Mouse (Mus musculus) hindbrain, embryonic 13.5 days (tissue): ENCODE results near the gene Ptpa. TPM values are rescaled to one million over a fixed set of nuclear protein-coding genes. Genes with fewer than 3 reads are reported as not detected.

Experiments used
- ATAC-seq: fragments of 200-750 bp; cut with Nextera tagmentation; 2 replicates; pipeline ENCODE4 v1.8.0; 2017; ENCODE audit warnings: moderate TSS enrichment; ENCODE audit not compliant: low FRiP score
- H3K27ac ChIP-seq: fragments of 300-500 bp; sonication (generic); 2 replicates; pipeline ENCODE4 v1.5.1; 2015; ENCODE audit warnings: inconsistent platforms, mild to moderate bottlenecking, moderate library complexity
- H3K27me3 ChIP-seq: fragments of 300-500 bp; sonication (generic); 2 replicates; pipeline ENCODE4 v1.6.1; 2015; ENCODE audit warnings: mild to moderate bottlenecking, inconsistent platforms
- H3K36me3 ChIP-seq: fragments of 300-500 bp; sonication (generic); 2 replicates; pipeline ENCODE4 v1.6.1; 2015; ENCODE audit warnings: mild to moderate bottlenecking, inconsistent platforms
- H3K4me1 ChIP-seq: fragments of 300-500 bp; sonication (generic); replicated peaks from 2 replicates; pipeline ENCODE4 v1.6.1; 2015; ENCODE audit warnings: inconsistent platforms
- H3K4me2 ChIP-seq: fragments of 300-500 bp; sonication (generic); 2 replicates; pipeline ENCODE4 v1.6.1; 2015; ENCODE audit warnings: inconsistent platforms, mild to moderate bottlenecking, moderate library complexity
- H3K4me3 ChIP-seq: fragments of 300-500 bp; sonication (generic); 2 replicates; pipeline ENCODE4 v1.5.1; 2015; ENCODE audit warnings: mild to moderate bottlenecking, inconsistent platforms
- H3K9ac ChIP-seq: fragments of 300-500 bp; sonication (generic); 2 replicates; pipeline ENCODE4 v1.6.1; 2015; ENCODE audit warnings: mild to moderate bottlenecking, inconsistent platforms
- H3K9me3 ChIP-seq: fragments of 300-500 bp; sonication (generic); 2 replicates; pipeline ENCODE4 v1.6.1; 2016; ENCODE audit warnings: inconsistent platforms
- WGBS: fragments of 180-500 bp; shearing (Covaris S2); methylation state at CpG from one replicate; pipeline ENCODE4 v1.1.7; 2015; 5-methylcytosine and 5-hydroxymethylcytosine counted together
- polyA plus RNA-seq: library from polyadenylated mRNA; unstranded; fragments of >200 nt; fragmentation: Nextera tagmentation; extraction: Ambion mirVana; gene quantifications from 2 replicates; pipeline ENCODE4 v1.2.1, GENCODE M21; 2015

The Ptpa gene
- polyA plus RNA-seq, 1 experiment from 2014 or later = 129 TPM

- H3K4me3 ChIP-seq = peak overlapping the region; percentile 97
- under 1% methylated on average over 47 of the region's 51 CpGs for WGBS
- H3K9me3 ChIP-seq = no peaks in the 10 kb centered on the region
- ATAC-seq = no peak
- peak overlapping the region; percentile 94 for H3K27ac ChIP-seq
- H3K27me3 ChIP-seq = peaks cover 10% of the 10 kb centered on the region; the same call in 1 of the 2 replicates
- no peaks in the 10 kb centered on the region for H3K36me3 ChIP-seq
- peak overlapping the region; percentile 99 for H3K9ac ChIP-seq
- H3K4me1 ChIP-seq = peaks cover 52% of the 10 kb centered on the region
- H3K4me2 ChIP-seq = peak overlapping the region; percentile 97
Observed at GRCm38 (mm10) chr2:30471795-30472720, 56.2 kb downstream of the Ptpa start.

- Histone ChIP-seq H3K27me3 (0 out of 2 replicates have a peak, but pooled peaks cover 8% of the 10 kb centered on the region), H3K27ac (peak overlapping the region; percentile 94), H3K4me3 (peak overlapping the region; percentile 97), H3K9ac (peak overlapping the region; percentile 99), H3K4me1 (peaks cover 44% of the 10 kb centered on the region), H3K9me3 (no peaks in the 10 kb centered on the region), H3K36me3 (no peaks in the 10 kb centered on the region), H3K4me2 (peak overlapping the region; percentile 97)
- under 1% methylated on average over 57 of the region's 60 CpGs for WGBS
- ATAC-seq = no peak
Observed at GRCm38 (mm10) chr2:30472731-30473351, 57.0 kb downstream of the Ptpa start.

GRCm38 (mm10) chr2:30473431-30474031 lies 57.7 kb downstream of the Ptpa start:
- Histone ChIP-seq H3K36me3 (no peaks in the 10 kb centered on the region), H3K27ac (peak overlapping the region; percentile 94), H3K27me3 (0 out of 2 replicates have a peak, but pooled peaks cover 8% of the 10 kb centered on the region), H3K9ac (peak overlapping the region; percentile 99), H3K4me1 (peaks cover 37% of the 10 kb centered on the region), H3K4me2 (peak overlapping the region; percentile 97), H3K4me3 (peak overlapping the region; percentile 97), H3K9me3 (no peaks in the 10 kb centered on the region)
- under 1% methylated on average over 64 of the region's 80 CpGs for whole genome bisulfite sequencing
- ATAC-seq = peak; percentile 55

- Histone ChIP-seq H3K9me3 (no peaks in the 10 kb centered on the region), H3K4me1 (peaks cover 32% of the 10 kb centered on the region), H3K9ac (peak within 1 kb of the TSS; percentile 99), H3K27me3 (0 out of 2 replicates have a peak, but pooled peaks cover 8% of the 10 kb centered on the region), H3K4me3 (peak within 1 kb of the TSS; percentile 97), H3K27ac (peak within 1 kb of the TSS; percentile 94), H3K36me3 (no peaks in the 10 kb centered on the region), H3K4me2 (peak within 1 kb of the TSS; percentile 97)
- under 1% methylated on average over 37 of the region's 37 CpGs for WGBS
- peak; percentile 91 for ATAC-seq
Observed at GRCm38 (mm10) chr2:30474039-30474438, 58.2 kb downstream of the Ptpa start, which contains the start of gene Ier5l. TSS of gene Ier5l (minus strand) at chr2:30474219.

- no peaks in the 10 kb centered on the region for H3K9me3 ChIP-seq
- H3K4me2 ChIP-seq = peak overlapping the region; percentile 97
- peaks cover 29% of the 10 kb centered on the region for H3K4me1 ChIP-seq
- WGBS = 23% methylated on average over 4 of the region's 4 CpGs
- H3K9ac ChIP-seq = peak overlapping the region; percentile 51; the same call in 1 of the 2 replicates
- no peak for ATAC-seq
- H3K4me3 ChIP-seq = peak overlapping the region; percentile 97
- 0 out of 2 replicates have a peak, but pooled peaks cover 8% of the 10 kb centered on the region for H3K27me3 ChIP-seq
- H3K36me3 ChIP-seq = no peaks in the 10 kb centered on the region
- no peak overlapping the region for H3K27ac ChIP-seq
Observed at GRCm38 (mm10) chr2:30474776-30475175, 58.9 kb downstream of the Ptpa start.

DNA sequence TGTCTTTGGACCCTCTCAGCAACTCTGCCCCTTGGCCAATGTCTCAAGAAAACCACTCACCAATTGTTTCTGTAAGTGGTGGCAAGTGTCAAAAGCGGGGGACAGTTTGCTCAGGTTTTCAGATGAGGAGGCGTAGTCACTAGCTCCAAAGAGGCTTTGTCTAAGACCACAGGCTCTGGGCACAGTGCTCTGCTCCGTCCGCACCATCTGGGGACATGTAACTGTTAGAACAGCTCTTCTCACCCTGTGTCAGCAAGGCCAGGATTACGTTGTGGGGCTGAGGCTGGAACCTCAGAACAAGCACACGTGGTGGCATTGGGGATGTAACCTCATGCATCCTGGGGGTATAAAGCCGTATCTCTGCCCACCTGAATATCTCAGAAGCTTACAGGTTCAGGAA lies 59.6 kb downstream of the Ptpa start:
- Histone ChIP-seq H3K4me2 (no peak overlapping the region), H3K9me3 (no peaks in the 10 kb centered on the region), H3K4me1 (peaks cover 23% of the 10 kb centered on the region), H3K36me3 (no peaks in the 10 kb centered on the region), H3K4me3 (no peak overlapping the region), H3K9ac (no peak overlapping the region), H3K27me3 (0 out of 2 replicates have a peak, but pooled peaks cover 8% of the 10 kb centered on the region), H3K27ac (no peak overlapping the region)
- 82% methylated on average over 7 of the region's 7 CpGs for WGBS
- no peak for ATAC-seq

DNA sequence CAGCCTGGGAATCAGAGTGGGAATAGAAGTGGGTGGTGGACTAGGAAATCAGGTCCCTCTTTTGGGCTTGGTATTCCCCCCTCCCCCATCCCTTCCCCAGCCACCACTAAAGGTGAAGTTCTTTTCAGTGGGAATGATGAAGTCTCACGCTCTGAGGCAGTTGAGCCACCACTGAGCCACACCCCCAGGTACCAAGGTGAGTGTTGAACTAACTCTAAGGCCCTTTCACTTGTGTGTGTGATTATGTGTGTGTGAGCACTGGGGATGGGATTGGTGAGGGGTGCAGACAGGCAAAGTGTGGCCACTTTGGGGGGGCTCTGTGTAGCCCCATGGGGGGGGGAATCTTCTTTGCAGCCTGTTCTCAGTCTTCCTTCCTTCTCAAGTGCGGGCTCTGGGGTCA lies 60.4 kb downstream of the Ptpa start:
- Histone ChIP-seq H3K27me3 (0 out of 2 replicates have a peak, but pooled peaks cover 8% of the 10 kb centered on the region), H3K9me3 (no peaks in the 10 kb centered on the region), H3K4me1 (peaks cover 15% of the 10 kb centered on the region), H3K36me3 (no peaks in the 10 kb centered on the region), H3K9ac (no peak overlapping the region), H3K27ac (no peak overlapping the region), H3K4me3 (no peak overlapping the region), H3K4me2 (no peak overlapping the region)
- WGBS = 80% methylated on average over 2 of the region's 2 CpGs
- ATAC-seq = no peak

GRCm38 (mm10) chr2:30478526-30478925 lies 62.7 kb downstream of the Ptpa start:
- H3K9ac ChIP-seq = no peak overlapping the region
- peaks cover 5% of the 10 kb centered on the region for H3K4me1 ChIP-seq
- no peak overlapping the region for H3K4me3 ChIP-seq
- no peak overlapping the region for H3K27ac ChIP-seq
- H3K27me3 ChIP-seq = 0 out of 2 replicates have a peak, but pooled peaks cover 8% of the 10 kb centered on the region
- 72% methylated on average over 1 of the region's 1 CpGs for WGBS
- H3K36me3 ChIP-seq = no peaks in the 10 kb centered on the region
- H3K9me3 ChIP-seq = no peaks in the 10 kb centered on the region
- ATAC-seq = no peak
- no peak overlapping the region for H3K4me2 ChIP-seq

DNA sequence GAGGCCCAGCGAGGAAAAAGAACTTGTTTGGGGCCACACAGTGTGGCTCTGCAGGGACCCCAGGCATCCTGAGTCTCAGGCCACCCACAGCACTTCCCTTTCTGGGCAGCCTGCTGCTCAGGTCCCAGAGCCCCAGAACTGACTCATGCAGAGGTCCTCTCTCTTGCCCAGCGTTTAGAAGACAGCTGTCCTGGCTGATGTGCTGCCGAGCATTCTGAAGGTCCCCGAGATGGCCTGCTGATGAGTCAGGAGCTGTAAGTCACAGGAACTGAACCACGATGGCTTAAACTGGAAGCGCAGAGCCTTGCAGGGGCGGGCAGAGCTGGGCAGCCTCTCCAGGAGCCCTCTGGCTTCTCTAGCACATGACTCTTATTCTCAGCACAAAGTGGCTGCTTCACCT lies 71.8 kb downstream of the Ptpa start:
- ATAC-seq = no peak
- Histone ChIP-seq H3K9ac (no peak overlapping the region), H3K36me3 (no peaks in the 10 kb centered on the region), H3K9me3 (no peaks in the 10 kb centered on the region), H3K4me2 (no peak overlapping the region), H3K4me3 (no peak overlapping the region), H3K27me3 (no peaks in the 10 kb centered on the region), H3K27ac (no peak overlapping the region), H3K4me1 (0 out of 2 replicates have a peak, but pooled peaks cover 4% of the 10 kb centered on the region)
- WGBS = 40% methylated on average over 7 of the region's 7 CpGs

- H3K27me3 ChIP-seq = no peaks in the 10 kb centered on the region
- no peak overlapping the region for H3K4me2 ChIP-seq
- no peak for ATAC-seq
- H3K27ac ChIP-seq = no peak overlapping the region
- H3K4me1 ChIP-seq = 0 out of 2 replicates have a peak, but pooled peaks cover 4% of the 10 kb centered on the region
- no peak overlapping the region for H3K9ac ChIP-seq
- H3K9me3 ChIP-seq = no peaks in the 10 kb centered on the region
- no peak overlapping the region for H3K4me3 ChIP-seq
- H3K36me3 ChIP-seq = no peaks in the 10 kb centered on the region
- 74% methylated on average over 2 of the region's 2 CpGs for WGBS
Observed at GRCm38 (mm10) chr2:30490384-30490783, 74.5 kb downstream of the Ptpa start.

DNA sequence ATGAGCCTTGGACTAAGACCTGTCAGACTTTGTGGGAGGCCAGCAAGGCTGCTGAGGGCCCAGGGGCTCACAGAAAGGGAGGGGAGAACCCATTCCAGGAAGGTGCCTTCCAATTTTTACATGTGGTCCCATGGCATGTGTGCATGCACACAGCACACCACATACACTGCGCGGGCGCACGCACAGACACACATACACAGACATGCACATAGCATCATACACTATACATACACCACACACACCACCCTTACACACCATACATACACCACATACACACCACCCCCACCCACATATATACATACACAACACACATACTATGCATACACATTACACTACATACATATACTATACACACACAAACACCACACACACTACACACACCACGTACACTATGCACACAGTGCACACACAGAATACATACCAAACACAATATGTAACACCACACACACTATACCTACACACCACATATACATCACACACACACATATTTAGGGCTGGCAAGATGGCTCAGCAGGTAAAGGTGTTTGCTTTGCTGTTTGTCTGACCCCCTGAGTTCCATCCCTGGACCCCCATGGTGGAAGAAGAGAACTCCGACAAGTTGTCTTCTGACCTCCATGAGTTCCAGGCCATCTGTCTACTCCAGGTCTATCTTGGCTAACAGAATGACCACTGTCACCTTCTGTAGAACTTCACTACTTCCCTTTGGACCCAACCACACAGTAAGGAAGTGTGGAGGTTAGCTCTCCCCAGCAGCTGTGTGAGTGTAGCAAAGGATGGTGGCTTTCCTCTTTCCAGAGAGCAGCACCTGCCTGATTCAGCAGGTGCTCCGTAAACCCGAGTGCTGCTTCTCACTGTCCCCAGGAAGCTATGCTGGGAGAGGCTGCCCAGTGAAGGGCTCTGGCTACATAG lies 79.4 kb downstream of the Ptpa start:
- Histone ChIP-seq H3K4me2 (peak overlapping the region; percentile 58; the same call in 1 of the 2 replicates), H3K4me1 (peaks cover 10% of the 10 kb centered on the region), H3K4me3 (peak overlapping the region; percentile 36; the same call in 1 of the 2 replicates), H3K9ac (no peak overlapping the region), H3K9me3 (no peaks in the 10 kb centered on the region), H3K36me3 (no peaks in the 10 kb centered on the region), H3K27ac (no peak overlapping the region), H3K27me3 (no peaks in the 10 kb centered on the region)
- ATAC-seq = peak; percentile 38
- 78% methylated on average over 8 of the region's 8 CpGs for WGBS
